Mouse (Mus musculus): ENCODE measurements around the gene Atp10a. TPM values are rescaled to one million over a fixed set of nuclear protein-coding genes. Genes with fewer than 3 reads are reported as not detected.

The Atp10a gene
- polyA plus RNA-seq (2014; fragmentation: Illumina TruSeq; extraction: RNeasy Lipid Tissue Mini Kit (QIAGEN cat#74804); ENCODE audit: insufficient read depth, low read depth, low replicate concordance): 3.0 TPM

DNA sequence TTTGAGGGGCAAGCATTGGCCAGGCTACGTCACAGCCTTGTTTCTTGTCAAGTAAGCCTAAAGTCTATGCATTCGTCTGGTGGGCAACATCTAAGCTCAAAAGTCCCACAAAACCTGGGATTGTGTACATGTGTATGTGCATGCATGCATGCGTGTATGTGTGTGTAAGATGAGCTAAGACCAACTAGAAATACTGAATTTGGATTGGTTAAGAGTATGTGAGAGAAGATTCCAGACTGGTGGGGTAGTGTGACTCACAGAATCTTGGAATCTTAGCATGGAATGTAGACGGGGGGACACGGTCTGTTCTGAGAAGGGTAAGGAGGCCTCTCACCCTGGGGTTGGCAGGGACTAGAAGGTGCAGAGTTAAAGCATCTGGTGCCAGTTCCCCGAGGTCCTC, at the start of gene Atp10a:
Gene Atp10a (plus strand): TSS at position 301 of the 400 bp plus-strand sequence.

